In genomic region chr2:164784869-164785420, GRCm38 (mm10) we compare ENCODE assay signal across 8 mouse cellular contexts. TPM values are rescaled to one million over a fixed set of nuclear protein-coding genes. Genes with fewer than 3 reads are reported as not detected.
DNase-seq lines count a peak whose midpoint lies in the region; ATAC-seq and TF ChIP-seq lines count a peak whose summit lies in the region.

No protein-coding gene starts in this region.

- TF ChIP-seq POLR2A in thymus, adult 2 months (IDR thresholded peaks at IDR 0.05; ENCODE audit: control insufficient read depth, extremely low read depth, insufficient read depth, low read length, poor library complexity), result no peak

- DNase-seq in left cerebral cortex, adult 2 months (ENCODE audit: extremely low spot score in 1 of 2, low spot score in 2 of 2), result no peak
- no peak for DNase-seq in left cerebral cortex, adult 8-10 months (ENCODE audit: low spot score in 2 of 2)
- no peak for DNase-seq in embryonic facial prominence, embryonic 14.5 days (ENCODE audit: low spot score)
- no peak for DNase-seq in limb, embryonic 10.5 days (ENCODE audit: low spot score)
- no peak for DNase-seq in right cerebral cortex, postnatal 14 days
- DNase-seq in left cerebral cortex, postnatal 36 days (ENCODE audit: low spot score in 2 of 2), result no peak
- no peak for DNase-seq in thymus, adult 2 months

- no peak for ATAC-seq in embryonic facial prominence, embryonic 14.5 days (ENCODE audit: low read depth)
- ATAC-seq in neural tube, embryonic 15.5 days (ENCODE audit: low FRiP score), result no peak

- 0 out of 2 replicates have a peak, but pooled peaks cover 11% of the 10 kb centered on the region for H3K36me3 ChIP-seq in embryonic facial prominence, embryonic 14.5 days (ENCODE audit: control insufficient read depth, insufficient read depth, low read length)
- H3K36me3 ChIP-seq in limb, embryonic 10.5 days, result peaks cover 12% of the 10 kb centered on the region
- peaks cover 6% of the 10 kb centered on the region; the same call in 1 of the 2 replicates for H3K36me3 ChIP-seq in neural tube, embryonic 15.5 days
- no peaks in the 10 kb centered on the region for H3K36me3 ChIP-seq in thymus, adult 2 months (ENCODE audit: control insufficient read depth, insufficient read depth, low read length)

- H3K27me3 ChIP-seq in embryonic facial prominence, embryonic 14.5 days (replicated peaks; ENCODE audit: control insufficient read depth, insufficient read depth, low read length), result no peaks in the 10 kb centered on the region
- H3K27me3 ChIP-seq in limb, embryonic 10.5 days (ENCODE audit: low read depth, poor library complexity, severe bottlenecking), result no peaks in the 10 kb centered on the region
- 0 out of 2 replicates have a peak, but pooled peaks cover 2% of the 10 kb centered on the region for H3K27me3 ChIP-seq in neural tube, embryonic 15.5 days (replicated peaks)
- no peaks in the 10 kb centered on the region for H3K27me3 ChIP-seq in thymus, adult 2 months (ENCODE audit: control insufficient read depth, insufficient read depth, low read length)

- H3K4me2 ChIP-seq in embryonic facial prominence, embryonic 14.5 days (ENCODE audit: low read depth, low read length), result peak overlapping the region; percentile 87
- H3K4me2 ChIP-seq in neural tube, embryonic 15.5 days, result peak overlapping the region; percentile 93

- no peak for TF ChIP-seq CTCF in left cerebral cortex, adult 2 months (IDR thresholded peaks at IDR 0.05)
- no peak for TF ChIP-seq CTCF in thymus, adult 2 months (IDR thresholded peaks at IDR 0.05; ENCODE audit: borderline replicate concordance, control insufficient read depth, extremely low read depth, insufficient read depth, low read length, poor library complexity)

- peak overlapping the region; percentile 96 for H3K27ac ChIP-seq in left cerebral cortex, adult 2 months
- peak overlapping the region; percentile 82 for H3K27ac ChIP-seq in embryonic facial prominence, embryonic 14.5 days (replicated peaks; ENCODE audit: low read depth, low read length)
- H3K27ac ChIP-seq in limb, embryonic 10.5 days, result peak overlapping the region; percentile 83
- peak overlapping the region; percentile 81 for H3K27ac ChIP-seq in neural tube, embryonic 15.5 days (replicated peaks)
- H3K27ac ChIP-seq in thymus, adult 2 months (ENCODE audit: control insufficient read depth, insufficient read depth, low read length), result no peak overlapping the region

- 11% methylated on average over 7 of the region's 7 CpGs for WGBS in embryonic facial prominence, embryonic 14.5 days
- 17% methylated on average over 7 of the region's 7 CpGs for WGBS in limb, embryonic 10.5 days
- 8% methylated on average over 7 of the region's 7 CpGs for WGBS in neural tube, embryonic 15.5 days
- 15% methylated on average over 7 of the region's 7 CpGs for WGBS in thymus, adult 2 months

- intact Hi-C loops in left cerebral cortex, adult 2 months (cut with DNase I), result loop anchor here (5.0 kb wide), 1 partner anchor 108 kb away; no protein-coding TSS in a partner anchor
- intact Hi-C loops in left cerebral cortex, postnatal 36 days (cut with DNase I), result no loop called here

- H3K9ac ChIP-seq in embryonic facial prominence, embryonic 14.5 days (ENCODE audit: low read depth, low read length), result peak overlapping the region; percentile 83
- peak overlapping the region; percentile 81 for H3K9ac ChIP-seq in neural tube, embryonic 15.5 days (replicated peaks)

- H3K4me1 ChIP-seq in embryonic facial prominence, embryonic 14.5 days (ENCODE audit: control insufficient read depth, insufficient read depth, low read length), result peaks cover 8% of the 10 kb centered on the region
- peaks cover 20% of the 10 kb centered on the region for H3K4me1 ChIP-seq in limb, embryonic 10.5 days
- peaks cover 35% of the 10 kb centered on the region for H3K4me1 ChIP-seq in neural tube, embryonic 15.5 days
- H3K4me1 ChIP-seq in thymus, adult 2 months (replicated peaks; ENCODE audit: control insufficient read depth, insufficient read depth, low read length), result peaks cover 8% of the 10 kb centered on the region

- no peaks in the 10 kb centered on the region for H3K9me3 ChIP-seq in embryonic facial prominence, embryonic 14.5 days (ENCODE audit: control insufficient read depth, low read length)
- H3K9me3 ChIP-seq in limb, embryonic 10.5 days (replicated peaks), result no peaks in the 10 kb centered on the region
- no peaks in the 10 kb centered on the region for H3K9me3 ChIP-seq in neural tube, embryonic 15.5 days (replicated peaks)

- H3K4me3 ChIP-seq in left cerebral cortex, adult 2 months, result peak overlapping the region; percentile 89
- peak overlapping the region; percentile 66 for H3K4me3 ChIP-seq in embryonic facial prominence, embryonic 14.5 days (ENCODE audit: low read depth, low read length)
- H3K4me3 ChIP-seq in limb, embryonic 10.5 days, result peak overlapping the region; percentile 73
- peak overlapping the region; percentile 75 for H3K4me3 ChIP-seq in neural tube, embryonic 15.5 days (replicated peaks)
- no peak overlapping the region; the same call in 1 of the 2 replicates for H3K4me3 ChIP-seq in thymus, adult 2 months (ENCODE audit: control insufficient read depth, insufficient read depth, low read length)

RNA-seq across cellular contexts. Expression of gene Snx21, which starts 0.7 kb away (rescaled TPM):
- 10 to 100 TPM; 54.4 to 57.2 TPM for total RNA-seq in left cerebral cortex, adult 2 months (2021)
- total RNA-seq in left cerebral cortex, adult 8-10 months (2022), result 10 to 100 TPM; 46.4 to 53.8 (median 51.0) TPM
- 27.9 and 28.3 TPM in 2 replicates for polyA plus RNA-seq in embryonic facial prominence, embryonic 14.5 days (2014; fragmentation: Nextera tagmentation; extraction: Ambion mirVana)
- polyA plus RNA-seq in limb, embryonic 10.5 days (2016; fragmentation: Nextera tagmentation; extraction: Ambion mirVana), result 9.0 and 12.2 TPM in 2 replicates
- polyA plus RNA-seq in neural tube, embryonic 15.5 days (2015; fragmentation: Nextera tagmentation; extraction: Ambion mirVana), result 41.3 and 46.6 TPM in 2 replicates
- total RNA-seq in left cerebral cortex, postnatal 36 days (2021), result 10 to 100 TPM; 54.9 to 59.5 TPM
- 9.0 and 11.9 TPM in 2 replicates for polyA plus RNA-seq in thymus, adult 2 months (2012; rRNA removed)

RNA-seq across cellular contexts. Expression of gene Tnnc2, which starts 5.2 kb away (rescaled TPM):
- 1 to 10 TPM in 1 of 2 experiments, not detected in 1; 1.1 TPM for total RNA-seq in left cerebral cortex, adult 2 months (2021)
- 1 to 10 TPM in 3 of 4 experiments, not detected in 1; 1.7 to 5.6 (median 4.5) TPM for total RNA-seq in left cerebral cortex, adult 8-10 months (2022)
- 799 and 1,279 TPM in 2 replicates for polyA plus RNA-seq in embryonic facial prominence, embryonic 14.5 days (2014; fragmentation: Nextera tagmentation; extraction: Ambion mirVana)
- 0.79 and 1.3 TPM in 2 replicates for polyA plus RNA-seq in limb, embryonic 10.5 days (2016; fragmentation: Nextera tagmentation; extraction: Ambion mirVana)
- polyA plus RNA-seq in neural tube, embryonic 15.5 days (2015; fragmentation: Nextera tagmentation; extraction: Ambion mirVana), result 27.5 and 55.6 TPM in 2 replicates
- total RNA-seq in left cerebral cortex, postnatal 36 days (2021), result under 1 TPM in 1 of 2 experiments, not detected in 1; 0.96 TPM
- 0.38 TPM in 1 of 2 replicates, not detected in the other for polyA plus RNA-seq in thymus, adult 2 months (2012; rRNA removed)

RNA-seq across cellular contexts. Expression of gene Ube2c, which starts 15.2 kb away (rescaled TPM):
- total RNA-seq in left cerebral cortex, adult 2 months (2021), result under 1 TPM in 1 of 2 experiments, not detected in 1; 0.36 TPM
- total RNA-seq in left cerebral cortex, adult 8-10 months (2022), result under 1 TPM in 2 of 4 experiments, not detected in 2; 0.50 to 0.53 TPM
- polyA plus RNA-seq in embryonic facial prominence, embryonic 14.5 days (2014; fragmentation: Nextera tagmentation; extraction: Ambion mirVana), result 229 and 276 TPM in 2 replicates
- 607 and 617 TPM in 2 replicates for polyA plus RNA-seq in limb, embryonic 10.5 days (2016; fragmentation: Nextera tagmentation; extraction: Ambion mirVana)
- polyA plus RNA-seq in neural tube, embryonic 15.5 days (2015; fragmentation: Nextera tagmentation; extraction: Ambion mirVana), result 42.8 and 134 TPM in 2 replicates
- total RNA-seq in left cerebral cortex, postnatal 36 days (2021), result 1 to 10 TPM in 1 of 2 experiments, under 1 TPM in 1; 0.57 to 1.3 TPM
- 327 and 434 TPM in 2 replicates for polyA plus RNA-seq in thymus, adult 2 months (2012; rRNA removed)

RNA-seq across cellular contexts. Expression of gene Acot8, which starts 19.7 kb away (rescaled TPM):
- total RNA-seq in left cerebral cortex, adult 2 months (2021), result 10 to 100 TPM; 26.6 to 28.3 TPM
- 10 to 100 TPM; 22.0 to 27.6 (median 26.4) TPM for total RNA-seq in left cerebral cortex, adult 8-10 months (2022)
- polyA plus RNA-seq in embryonic facial prominence, embryonic 14.5 days (2014; fragmentation: Nextera tagmentation; extraction: Ambion mirVana), result 12.6 and 13.8 TPM in 2 replicates
- 14.7 and 18.4 TPM in 2 replicates for polyA plus RNA-seq in limb, embryonic 10.5 days (2016; fragmentation: Nextera tagmentation; extraction: Ambion mirVana)
- 24.1 and 26.4 TPM in 2 replicates for polyA plus RNA-seq in neural tube, embryonic 15.5 days (2015; fragmentation: Nextera tagmentation; extraction: Ambion mirVana)
- total RNA-seq in left cerebral cortex, postnatal 36 days (2021), result 10 to 100 TPM; 25.5 to 27.6 TPM
- polyA plus RNA-seq in thymus, adult 2 months (2012; rRNA removed), result 84.6 and 87.9 TPM in 2 replicates

RNA-seq across cellular contexts. Expression of gene Zswim3, which starts 20.0 kb away (rescaled TPM):
- total RNA-seq in left cerebral cortex, adult 2 months (2021), result 1 to 10 TPM; 8.6 to 9.0 TPM
- total RNA-seq in left cerebral cortex, adult 8-10 months (2022), result 1 to 10 TPM; 7.1 to 10.0 (median 8.7) TPM
- polyA plus RNA-seq in embryonic facial prominence, embryonic 14.5 days (2014; fragmentation: Nextera tagmentation; extraction: Ambion mirVana), result 6.0 and 6.4 TPM in 2 replicates
- polyA plus RNA-seq in limb, embryonic 10.5 days (2016; fragmentation: Nextera tagmentation; extraction: Ambion mirVana), result 9.1 and 9.9 TPM in 2 replicates
- 14.9 and 16.2 TPM in 2 replicates for polyA plus RNA-seq in neural tube, embryonic 15.5 days (2015; fragmentation: Nextera tagmentation; extraction: Ambion mirVana)
- total RNA-seq in left cerebral cortex, postnatal 36 days (2021), result 1 to 10 TPM; 8.2 to 8.3 TPM
- polyA plus RNA-seq in thymus, adult 2 months (2012; rRNA removed), result 5.9 and 6.2 TPM in 2 replicates

Comparison
In these comparisons a context has a peak if more than half of its experiments do, and no peak if none do; other contexts are left out.
1. RNA of gene Tnnc2, which starts 5.2 kb away (polyA plus RNA-seq): 799 to 1,279 TPM in embryonic facial prominence, embryonic 14.5 days and 27.5 to 55.6 TPM in neural tube, embryonic 15.5 days; 0.79 to 1.3 TPM in limb, embryonic 10.5 days and 0.38 TPM in thymus, adult 2 months; every median in the first group is over 10 times any median in the second.